Mouse (Mus musculus) limb, embryonic 11.5 days (tissue): Measurements from ENCODE around the gene Ndufc2. TPM values are rescaled to one million over a fixed set of nuclear protein-coding genes. Genes with fewer than 3 reads are reported as not detected.

Experiments used
- ATAC-seq: fragments of 200-750 bp; cut with Nextera tagmentation; 2 replicates; pipeline ENCODE4 v1.8.0; 2017; ENCODE audit warnings: low read depth; ENCODE audit not compliant: insufficient number of reproducible peaks, low FRiP score, low TSS enrichment
- DNase-seq: peaks from one replicate; pipeline ENCODE4 v3.0.0-alpha.2; 2015; ENCODE audit warnings: low spot score
- H3K27ac ChIP-seq: fragments of 300-500 bp; sonication (generic); replicated peaks from 2 replicates; pipeline ENCODE4 v1.5.1; 2014; ENCODE audit warnings: low read depth, mild to moderate bottlenecking, low read length
- H3K27me3 ChIP-seq: fragments of 300-500 bp; sonication (generic); 2 replicates; pipeline ENCODE4 v1.6.1; 2014; ENCODE audit warnings: mild to moderate bottlenecking, low read length, mixed read lengths; ENCODE audit not compliant: control insufficient read depth, insufficient read depth
- H3K36me3 ChIP-seq: fragments of 300-500 bp; sonication (generic); 2 replicates; pipeline ENCODE4 v1.6.1; 2014; ENCODE audit warnings: mild to moderate bottlenecking, low read length, moderate library complexity, mixed read lengths; ENCODE audit not compliant: control insufficient read depth, insufficient read depth
- H3K4me1 ChIP-seq: fragments of 300-500 bp; sonication (generic); 2 replicates; pipeline ENCODE4 v1.6.1; 2014; ENCODE audit warnings: low read length, mixed read lengths; ENCODE audit not compliant: control insufficient read depth, insufficient read depth
- H3K4me2 ChIP-seq: fragments of 300-500 bp; sonication (generic); 2 replicates; pipeline ENCODE4 v1.6.1; 2014; ENCODE audit warnings: low read depth, mild to moderate bottlenecking, moderate library complexity; ENCODE audit not compliant: severe bottlenecking
- H3K4me3 ChIP-seq: fragments of 300-500 bp; sonication (generic); 2 replicates; pipeline ENCODE4 v1.5.1; 2014; ENCODE audit warnings: low read depth, low read length
- H3K9ac ChIP-seq: fragments of 300-500 bp; sonication (generic); 2 replicates; pipeline ENCODE4 v1.6.1; 2014; ENCODE audit warnings: mild to moderate bottlenecking, low read length
- H3K9me3 ChIP-seq: fragments of 300-500 bp; sonication (generic); 2 replicates; pipeline ENCODE4 v1.6.1; 2016; ENCODE audit warnings: low read length; ENCODE audit not compliant: control insufficient read depth
- WGBS: fragments of 180-500 bp; shearing (Covaris S2); extraction: QIAGEN DNeasy Blood & Tissue Kit; methylation state at CpG from one replicate; pipeline ENCODE4 v1.1.7; 2014; 5-methylcytosine and 5-hydroxymethylcytosine counted together
- polyA plus RNA-seq: library from polyadenylated mRNA; unstranded; fragments of >200 nt; fragmentation: Nextera tagmentation; extraction: Ambion mirVana; gene quantifications from 2 replicates; pipeline ENCODE4 v1.2.1, GENCODE M21; 2014

The Ndufc2 gene
- polyA plus RNA-seq, 1 experiment from 2014 or later = 342 TPM

GRCm38 (mm10) chr7:97358347-97358746 lies 41.5 kb upstream of the Ndufc2 start:
- ATAC-seq (no peak), DNase-seq (no peak)
- Histone ChIP-seq H3K4me1 (no peaks in the 10 kb centered on the region), H3K27me3 (no peaks in the 10 kb centered on the region), H3K4me2 (no peak overlapping the region), H3K9ac (no peak overlapping the region), H3K27ac (no peak overlapping the region), H3K36me3 (no peaks in the 10 kb centered on the region), H3K9me3 (no peaks in the 10 kb centered on the region), H3K4me3 (no peak overlapping the region)
- WGBS = 88% methylated on average over 4 of the region's 4 CpGs

- Histone ChIP-seq H3K4me1 (no peaks in the 10 kb centered on the region), H3K9me3 (no peaks in the 10 kb centered on the region), H3K4me3 (no peak overlapping the region), H3K4me2 (no peak overlapping the region), H3K36me3 (no peaks in the 10 kb centered on the region), H3K9ac (no peak overlapping the region), H3K27ac (no peak overlapping the region), H3K27me3 (no peaks in the 10 kb centered on the region)
- ATAC-seq (no peak), DNase-seq (no peak)
- 74% methylated on average over 5 of the region's 5 CpGs for WGBS
Observed at GRCm38 (mm10) chr7:97360166-97360565, 39.6 kb upstream of the Ndufc2 start.

GRCm38 (mm10) chr7:97360955-97361354 lies 38.8 kb upstream of the Ndufc2 start:
- Histone ChIP-seq H3K9ac (no peak overlapping the region), H3K27me3 (no peaks in the 10 kb centered on the region), H3K27ac (no peak overlapping the region), H3K4me3 (no peak overlapping the region), H3K36me3 (no peaks in the 10 kb centered on the region), H3K9me3 (no peaks in the 10 kb centered on the region), H3K4me2 (no peak overlapping the region), H3K4me1 (no peaks in the 10 kb centered on the region)
- ATAC-seq = no peak
- DNase-seq = no peak
- WGBS = 69% methylated on average over 3 of the region's 3 CpGs

GRCm38 (mm10) chr7:97361467-97361866 lies 38.3 kb upstream of the Ndufc2 start:
- WGBS = 27% methylated on average over 4 of the region's 4 CpGs

GRCm38 (mm10) chr7:97365887-97366286 lies 33.9 kb upstream of the Ndufc2 start:
- no peak overlapping the region for H3K9ac ChIP-seq
- H3K4me1 ChIP-seq = peaks cover 3% of the 10 kb centered on the region; the same call in 1 of the 2 replicates
- ATAC-seq = no peak
- no peaks in the 10 kb centered on the region for H3K36me3 ChIP-seq
- no peaks in the 10 kb centered on the region for H3K9me3 ChIP-seq
- H3K4me3 ChIP-seq = no peak overlapping the region
- H3K27me3 ChIP-seq = no peaks in the 10 kb centered on the region
- H3K27ac ChIP-seq = no peak overlapping the region
- H3K4me2 ChIP-seq = no peak overlapping the region
- DNase-seq = no peak
- 88% methylated on average over 1 of the region's 1 CpGs for WGBS

More at GRCm38 (mm10) chr7:97361467-97361866, 38.3 kb upstream of the Ndufc2 start:
- ATAC-seq (no peak), DNase-seq (peak; percentile 48)
- no peaks in the 10 kb centered on the region for H3K4me1 ChIP-seq
- no peaks in the 10 kb centered on the region for H3K36me3 ChIP-seq
- H3K27ac ChIP-seq = no peak overlapping the region
- no peak overlapping the region for H3K9ac ChIP-seq
- no peaks in the 10 kb centered on the region for H3K9me3 ChIP-seq
- H3K4me3 ChIP-seq = no peak overlapping the region
- no peak overlapping the region for H3K4me2 ChIP-seq
- H3K27me3 ChIP-seq = no peaks in the 10 kb centered on the region

- H3K9me3 ChIP-seq = no peaks in the 10 kb centered on the region
- H3K4me2 ChIP-seq = no peak overlapping the region
- DNase-seq = no peak
- H3K4me1 ChIP-seq = peaks cover 7% of the 10 kb centered on the region; the same call in 1 of the 2 replicates
- H3K9ac ChIP-seq = no peak overlapping the region
- ATAC-seq = no peak
- WGBS = 95% methylated on average over 9 of the region's 9 CpGs
- H3K4me3 ChIP-seq = no peak overlapping the region
- H3K36me3 ChIP-seq = peaks cover 23% of the 10 kb centered on the region
- no peak overlapping the region for H3K27ac ChIP-seq
- H3K27me3 ChIP-seq = no peaks in the 10 kb centered on the region
Observed at GRCm38 (mm10) chr7:97375101-97375500, 24.7 kb upstream of the Ndufc2 start.

GRCm38 (mm10) chr7:97375906-97376305 lies 23.9 kb upstream of the Ndufc2 start:
- Histone ChIP-seq H3K27ac (no peak overlapping the region), H3K36me3 (peaks cover 25% of the 10 kb centered on the region), H3K9me3 (no peaks in the 10 kb centered on the region), H3K9ac (no peak overlapping the region), H3K4me2 (no peak overlapping the region), H3K4me3 (no peak overlapping the region), H3K4me1 (peaks cover 3% of the 10 kb centered on the region; the same call in 1 of the 2 replicates), H3K27me3 (no peaks in the 10 kb centered on the region)
- ATAC-seq (no peak), DNase-seq (no peak)
- whole genome bisulfite sequencing = 90% methylated on average over 2 of the region's 2 CpGs

GRCm38 (mm10) chr7:97379304-97379703 lies 20.5 kb upstream of the Ndufc2 start:
- DNase-seq (no peak), ATAC-seq (no peak)
- Histone ChIP-seq H3K27me3 (no peaks in the 10 kb centered on the region), H3K4me2 (no peak overlapping the region), H3K27ac (no peak overlapping the region), H3K9me3 (no peaks in the 10 kb centered on the region), H3K36me3 (peaks cover 37% of the 10 kb centered on the region), H3K4me3 (no peak overlapping the region), H3K4me1 (no peaks in the 10 kb centered on the region), H3K9ac (no peak overlapping the region)
- 95% methylated on average over 5 of the region's 5 CpGs for WGBS

- no peak overlapping the region for H3K4me3 ChIP-seq
- no peaks in the 10 kb centered on the region for H3K27me3 ChIP-seq
- no peak overlapping the region for H3K27ac ChIP-seq
- H3K9ac ChIP-seq = no peak overlapping the region
- peaks cover 37% of the 10 kb centered on the region for H3K36me3 ChIP-seq
- no peak for ATAC-seq
- WGBS = 93% methylated on average over 5 of the region's 5 CpGs
- no peak for DNase-seq
- no peak overlapping the region for H3K4me2 ChIP-seq
- no peaks in the 10 kb centered on the region for H3K4me1 ChIP-seq
- no peaks in the 10 kb centered on the region for H3K9me3 ChIP-seq
Observed at GRCm38 (mm10) chr7:97380500-97381123, 19.2 kb upstream of the Ndufc2 start.
